Mouse (Mus musculus) limb, embryonic 14.5 days (tissue): ENCODE measurements at regions not wholly inside any gene's neighbourhood (a gene's known extent, or its start where the extent isn't known, plus 50 kb on each side); places are given as distances from the start of the nearest gene placed in this dataset.
"Not testable (repeated sequence)": the region's sequence is repeated elsewhere in the genome, so short reads cannot be mapped to it uniquely, and the experiment has no call there.

ENCODE experiments used
- ATAC-seq: fragments of 200-750 bp; cut with Nextera tagmentation; 2 replicates; pipeline ENCODE4 v1.8.0; 2017; ENCODE audit warnings: low read depth, moderate number of reproducible peaks, moderate TSS enrichment; ENCODE audit not compliant: low FRiP score
- DNase-seq: peaks from one replicate; pipeline ENCODE4 v3.0.0-alpha.2; 2015; ENCODE audit warnings: low spot score
- H3K27ac ChIP-seq: fragments of 300-500 bp; sonication (generic); replicated peaks from 2 replicates; pipeline ENCODE4 v1.5.1; 2014; ENCODE audit warnings: low read depth, mild to moderate bottlenecking, low read length, moderate library complexity, mixed read lengths
- H3K27me3 ChIP-seq: fragments of 300-500 bp; sonication (generic); 2 replicates; pipeline ENCODE4 v1.6.1; 2014; ENCODE audit warnings: low read length, mixed read lengths; ENCODE audit not compliant: control insufficient read depth, insufficient read depth
- H3K36me3 ChIP-seq: fragments of 300-500 bp; sonication (generic); 2 replicates; pipeline ENCODE4 v1.6.1; 2014; ENCODE audit warnings: mild to moderate bottlenecking, low read length, moderate library complexity, mixed read lengths; ENCODE audit not compliant: control insufficient read depth, insufficient read depth
- H3K4me1 ChIP-seq: fragments of 300-500 bp; sonication (generic); 2 replicates; pipeline ENCODE4 v1.6.1; 2014; ENCODE audit warnings: antibody characterized with exemption, low read length, mixed read lengths; ENCODE audit not compliant: control insufficient read depth, insufficient read depth
- H3K4me2 ChIP-seq: fragments of 300-500 bp; sonication (generic); replicated peaks from 2 replicates; pipeline ENCODE4 v1.6.1; 2014; ENCODE audit warnings: low read depth, mild to moderate bottlenecking, low read length, moderate library complexity; ENCODE audit not compliant: severe bottlenecking
- H3K4me3 ChIP-seq: fragments of 300-500 bp; sonication (generic); replicated peaks from 2 replicates; pipeline ENCODE4 v1.5.1; 2014; ENCODE audit warnings: low read length
- H3K9ac ChIP-seq: fragments of 300-500 bp; sonication (generic); 2 replicates; pipeline ENCODE4 v1.6.1; 2014; ENCODE audit warnings: mild to moderate bottlenecking, low read depth, low read length, moderate library complexity; ENCODE audit not compliant: severe bottlenecking
- H3K9me3 ChIP-seq: fragments of 300-500 bp; sonication (generic); 2 replicates; pipeline ENCODE4 v1.6.1; 2016; ENCODE audit warnings: low read length; ENCODE audit not compliant: control insufficient read depth
- POLR2A ChIP-seq: fragments of 200-500 bp; IDR thresholded peaks from 2 replicates; pipeline ENCODE4 v1.8.0; 2012; ENCODE audit warnings: inconsistent platforms, mild to moderate bottlenecking, moderate library complexity, borderline replicate concordance; ENCODE audit not compliant: insufficient read depth, insufficient read length; ENCODE audit errors: extremely low read depth
- WGBS: fragments of 180-500 bp; shearing (Covaris S2); extraction: QIAGEN DNeasy Blood & Tissue Kit; methylation state at CpG from one replicate; pipeline ENCODE4 v1.1.7; 2014; 5-methylcytosine and 5-hydroxymethylcytosine counted together

DNA sequence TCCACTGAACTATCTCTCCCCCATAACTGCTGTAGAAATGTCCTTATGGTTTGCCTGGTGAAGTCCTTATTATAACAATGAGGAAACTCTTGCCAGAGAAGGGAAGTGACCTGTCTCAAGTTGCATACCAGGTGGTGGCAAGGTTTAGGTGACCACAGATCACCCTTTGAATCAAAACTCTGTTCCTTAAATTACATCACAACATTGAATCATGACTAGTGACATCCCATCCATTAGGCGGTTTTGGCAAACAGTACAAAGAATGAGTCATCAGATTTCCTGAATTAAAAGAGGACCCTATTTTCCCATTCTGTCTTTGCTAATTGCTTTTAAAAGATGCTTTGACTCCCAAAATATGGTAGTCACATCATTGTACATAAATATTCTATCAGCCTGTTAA, 168.5 kb upstream of the Pgr start:
- Histone ChIP-seq H3K27me3 (no peaks in the 10 kb centered on the region), H3K4me3 (no peak overlapping the region), H3K9ac (no peak overlapping the region), H3K4me1 (no peaks in the 10 kb centered on the region), H3K27ac (no peak overlapping the region), H3K4me2 (no peak overlapping the region), H3K9me3 (no peaks in the 10 kb centered on the region), H3K36me3 (no peaks in the 10 kb centered on the region)
- no peak for TF ChIP-seq POLR2A
- DNase-seq = no peak
- ATAC-seq = no peak
- WGBS = 97% methylated on average over 1 of the region's 1 CpGs

DNA sequence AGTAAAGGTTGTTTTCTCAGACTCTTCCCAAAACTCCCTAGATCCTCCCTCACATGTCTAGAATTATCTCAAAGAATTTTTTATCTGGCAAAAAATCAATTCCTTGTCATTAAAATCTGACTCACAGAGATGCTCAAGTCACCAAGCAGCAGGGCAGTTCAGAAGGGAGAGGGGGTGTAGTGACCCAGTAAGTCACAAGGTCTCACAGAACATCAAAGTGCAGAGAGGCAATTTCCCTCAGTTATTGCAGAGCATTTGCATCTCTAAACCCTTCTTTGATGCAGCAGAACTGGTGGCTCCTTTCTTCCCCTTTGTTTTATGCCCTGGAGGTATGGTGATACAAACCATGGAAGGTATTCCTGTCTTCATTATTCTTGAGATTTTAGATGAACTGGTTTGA, 166.1 kb upstream of the Pgr start:
- H3K4me3 ChIP-seq = no peak overlapping the region
- no peak overlapping the region for H3K4me2 ChIP-seq
- H3K4me1 ChIP-seq = no peaks in the 10 kb centered on the region
- H3K27me3 ChIP-seq = no peaks in the 10 kb centered on the region
- no peak overlapping the region for H3K27ac ChIP-seq
- DNase-seq = no peak
- H3K9me3 ChIP-seq = no peaks in the 10 kb centered on the region
- ATAC-seq = no peak
- H3K36me3 ChIP-seq = no peaks in the 10 kb centered on the region
- H3K9ac ChIP-seq = no peak overlapping the region
- no peak for TF ChIP-seq POLR2A

DNA sequence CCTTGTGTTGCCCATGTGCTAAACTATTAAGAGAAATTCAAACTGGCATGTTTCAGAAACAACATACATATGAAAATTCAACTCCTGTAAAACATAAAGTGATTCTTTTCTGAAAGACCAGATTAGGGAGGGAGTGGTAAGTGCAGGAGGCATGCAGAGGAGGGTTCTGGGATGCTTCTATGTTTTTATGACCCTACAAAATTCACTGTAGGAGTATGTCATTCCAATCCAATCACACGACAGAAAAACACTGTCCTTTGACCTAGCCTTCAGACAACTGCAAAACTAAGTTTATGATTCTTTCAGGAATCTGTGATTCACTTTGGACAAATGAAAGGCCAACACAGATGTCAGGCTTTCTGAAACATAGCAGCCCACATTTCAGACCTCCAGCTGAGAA, 159.4 kb upstream of the Pgr start:
- H3K4me3 ChIP-seq = no peak overlapping the region
- DNase-seq (no peak), ATAC-seq (no peak)
- H3K27me3 ChIP-seq = no peaks in the 10 kb centered on the region
- 37% methylated on average over 1 of the region's 1 CpGs for WGBS
- H3K9me3 ChIP-seq = no peaks in the 10 kb centered on the region
- H3K27ac ChIP-seq = no peak overlapping the region
- H3K36me3 ChIP-seq = no peaks in the 10 kb centered on the region
- H3K9ac ChIP-seq = no peak overlapping the region
- TF ChIP-seq POLR2A = no peak
- H3K4me2 ChIP-seq = no peak overlapping the region
- no peaks in the 10 kb centered on the region for H3K4me1 ChIP-seq

DNA sequence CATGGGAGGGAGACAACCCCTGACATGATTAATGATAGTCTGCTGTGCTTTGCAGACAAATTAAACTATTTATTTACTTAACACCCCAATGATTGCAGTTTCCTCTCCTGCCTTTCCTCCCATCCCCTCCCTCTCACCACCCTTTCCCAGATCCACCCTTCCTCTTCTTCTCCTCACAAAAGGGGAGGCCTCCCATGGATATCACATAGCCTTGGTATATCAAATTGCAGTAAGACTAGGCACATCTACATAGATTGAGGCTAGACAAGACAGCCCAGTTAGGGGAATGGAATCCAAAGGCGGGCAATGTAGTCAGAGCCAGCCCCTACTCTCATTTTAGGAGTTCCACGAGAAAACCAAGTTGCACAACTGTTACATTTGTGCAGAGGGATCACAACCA, 149.8 kb upstream of the Pgr start:
- no peak overlapping the region for H3K9ac ChIP-seq
- H3K4me1 ChIP-seq = 0 out of 2 replicates have a peak, but pooled peaks cover 4% of the 10 kb centered on the region
- no peaks in the 10 kb centered on the region for H3K36me3 ChIP-seq
- ATAC-seq (no peak), DNase-seq (no peak)
- no peak overlapping the region for H3K4me3 ChIP-seq
- no peaks in the 10 kb centered on the region for H3K9me3 ChIP-seq
- 77% methylated on average over 2 of the region's 2 CpGs for WGBS
- no peak for TF ChIP-seq POLR2A
- no peak overlapping the region for H3K4me2 ChIP-seq
- H3K27me3 ChIP-seq = no peaks in the 10 kb centered on the region
- H3K27ac ChIP-seq = no peak overlapping the region

DNA sequence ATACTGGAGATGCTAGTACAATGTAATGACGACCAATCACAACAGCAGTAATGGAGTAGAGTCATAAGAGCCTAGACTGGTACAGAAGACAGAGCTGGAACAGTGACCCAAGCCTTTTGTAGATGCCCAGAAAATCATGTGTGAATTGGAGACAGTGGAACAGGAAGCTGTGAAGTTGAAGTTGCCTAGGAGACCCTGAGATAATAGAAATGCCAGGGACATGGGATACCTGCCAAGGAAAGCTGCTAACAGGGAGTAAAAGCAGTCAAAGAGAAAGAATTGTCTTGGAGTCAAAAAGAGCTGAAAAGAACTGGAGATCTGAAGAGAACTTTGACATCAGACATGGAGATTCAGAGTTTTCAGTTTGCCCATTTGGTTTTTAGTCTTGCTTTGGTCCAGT, 138.8 kb upstream of the Pgr start:
- WGBS = 64% methylated on average over 1 of the region's 1 CpGs
- no peak for TF ChIP-seq POLR2A
- Histone ChIP-seq H3K27ac (no peak overlapping the region), H3K36me3 (no peaks in the 10 kb centered on the region), H3K4me1 (no peaks in the 10 kb centered on the region), H3K9me3 (no peaks in the 10 kb centered on the region), H3K4me3 (no peak overlapping the region), H3K4me2 (no peak overlapping the region), H3K27me3 (no peaks in the 10 kb centered on the region), H3K9ac (no peak overlapping the region)
- no peak for ATAC-seq
- no peak for DNase-seq

DNA sequence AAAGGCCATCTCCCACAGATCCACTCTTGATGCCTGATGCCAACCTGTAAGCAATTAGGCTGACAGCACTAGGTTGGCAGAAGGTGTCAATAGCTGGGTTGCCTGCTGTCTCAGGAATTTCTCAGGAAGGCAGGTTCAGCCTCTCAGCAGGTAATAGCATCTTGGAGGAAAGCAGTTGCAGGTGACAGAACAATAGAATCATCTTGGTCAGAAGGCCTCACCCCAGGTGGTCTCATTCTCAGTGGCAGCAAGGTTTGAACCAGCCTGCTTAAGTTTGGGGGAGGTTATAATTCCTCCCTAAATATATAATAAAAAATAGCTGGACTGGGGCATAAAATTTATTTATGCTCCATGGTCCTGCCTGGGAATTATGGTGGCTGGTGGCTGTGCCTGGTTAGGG, 130.2 kb upstream of the Pgr start:
- H3K4me2 ChIP-seq, H3K27ac ChIP-seq, H3K36me3 ChIP-seq, DNase-seq, ATAC-seq, H3K9me3 ChIP-seq, H3K4me3 ChIP-seq, H3K27me3 ChIP-seq, H3K9ac ChIP-seq, H3K4me1 ChIP-seq: not testable (repeated sequence)
